Mouse (Mus musculus) heart, embryonic 14.5 days (tissue): ENCODE results near the gene 6030408B16Rik. TPM values are rescaled to one million over a fixed set of nuclear protein-coding genes. Genes with fewer than 3 reads are reported as not detected.
A peak's percentile ranks its signal among the peaks of the same experiment; 100 is the strongest.

ENCODE experiments used
- ATAC-seq: fragments of 200-750 bp; cut with Nextera tagmentation; 2 replicates; pipeline ENCODE4 v1.8.0; 2017; ENCODE audit warnings: low read depth, moderate TSS enrichment; ENCODE audit not compliant: insufficient number of reproducible peaks, insufficient read depth, low FRiP score
- H3K27ac ChIP-seq, 2 experiments: fragments of 200-500 bp in 1 of 2; fragments of 300-500 bp in 1 of 2; sonication (generic) in 1 of 2; replicated peaks in 1 of 2; 2 replicates each; pipeline ENCODE4 v1.5.1; 2012 to 2014; ENCODE audit warnings: low read depth in 2 of 2, low read length in 2 of 2, control low read depth in 1 of 2, mild to moderate bottlenecking in 1 of 2, mixed read lengths in 1 of 2; ENCODE audit not compliant: control insufficient read depth in 1 of 2, insufficient read depth in 1 of 2
- H3K27me3 ChIP-seq: fragments of 300-500 bp; sonication (generic); 2 replicates; pipeline ENCODE4 v1.6.1; 2014; ENCODE audit warnings: mild to moderate bottlenecking, low read length, control low read depth; ENCODE audit not compliant: control insufficient read depth, insufficient read depth
- H3K36me3 ChIP-seq: fragments of 300-500 bp; sonication (generic); 2 replicates; pipeline ENCODE4 v1.6.1; 2014; ENCODE audit warnings: mild to moderate bottlenecking, control low read depth, low read length, mixed read lengths; ENCODE audit not compliant: control insufficient read depth, insufficient read depth
- H3K4me1 ChIP-seq, 2 experiments: fragments of 200-500 bp in 1 of 2; fragments of 300-500 bp in 1 of 2; sonication (generic) in 1 of 2; 2 replicates each; pipeline ENCODE4 v1.6.1; 2012 to 2014; ENCODE audit warnings: low read length in 2 of 2, control low read depth in 1 of 2, mixed read lengths in 1 of 2; ENCODE audit not compliant: control insufficient read depth in 2 of 2, insufficient read depth in 2 of 2
- H3K4me2 ChIP-seq: fragments of 300-500 bp; sonication (generic); 2 replicates; pipeline ENCODE4 v1.6.1; 2014; ENCODE audit warnings: mild to moderate bottlenecking, low read length
- H3K4me3 ChIP-seq, 2 experiments: fragments of 200-500 bp in 1 of 2; fragments of 300-500 bp in 1 of 2; sonication (generic) in 1 of 2; 2 replicates each; pipeline ENCODE4 v1.5.1; 2012 to 2014; ENCODE audit warnings: low read length in 2 of 2, mild to moderate bottlenecking in 2 of 2, control low read depth in 1 of 2, low read depth in 1 of 2, moderate library complexity in 1 of 2; ENCODE audit not compliant: control insufficient read depth in 1 of 2, insufficient read depth in 1 of 2
- H3K9ac ChIP-seq: fragments of 300-500 bp; sonication (generic); 2 replicates; pipeline ENCODE4 v1.6.1; 2014; ENCODE audit warnings: mild to moderate bottlenecking, low read length
- H3K9me3 ChIP-seq: fragments of 300-500 bp; sonication (generic); 2 replicates; pipeline ENCODE4 v1.6.1; 2016; ENCODE audit warnings: low read length, control low read depth; ENCODE audit not compliant: control insufficient read depth
- WGBS: fragments of 180-500 bp; shearing (Covaris S2); extraction: QIAGEN DNeasy Blood & Tissue Kit; methylation state at CpG from one replicate; pipeline ENCODE4 v1.1.7; 2014; 5-methylcytosine and 5-hydroxymethylcytosine counted together
- polyA plus RNA-seq: library from polyadenylated mRNA; unstranded; fragments of >200 nt; fragmentation: Nextera tagmentation; extraction: Ambion mirVana; gene quantifications from 2 replicates; pipeline ENCODE4 v1.2.1, GENCODE M21; 2014

6030408B16Rik gene
- polyA plus RNA-seq, 1 experiment from 2014 or later = 0.85 TPM

GRCm38 (mm10) chr15:101252614-101253013 lies 40.4 kb upstream of the 6030408B16Rik start:
- Histone ChIP-seq H3K27ac (no peak overlapping the region), H3K27me3 (no peaks in the 10 kb centered on the region), H3K9ac (no peak overlapping the region), H3K9me3 (no peaks in the 10 kb centered on the region), H3K4me1 (peaks cover 33 to 49% of the 10 kb centered on the region in 2 experiments), H3K4me2 (no peak overlapping the region), H3K36me3 (no peaks in the 10 kb centered on the region), H3K4me3 (no peak overlapping the region)
- ATAC-seq = no peak
- 82% methylated on average over 6 of the region's 6 CpGs for WGBS

- peak overlapping the region in 1 of 2 experiments; percentile 78; a peak in 3 of 4 replicates for H3K27ac ChIP-seq
- no peaks in the 10 kb centered on the region for H3K36me3 ChIP-seq
- peaks cover 25 to 40% of the 10 kb centered on the region in 2 experiments for H3K4me1 ChIP-seq
- ATAC-seq = 0 out of 2 replicates have a peak, but pooled peaks have one; percentile 1
- H3K9ac ChIP-seq = peak overlapping the region; percentile 91
- no peaks in the 10 kb centered on the region for H3K9me3 ChIP-seq
- WGBS = 25% methylated on average over 3 of the region's 3 CpGs
- H3K4me3 ChIP-seq = peak overlapping the region; percentile 55 to 74
- no peaks in the 10 kb centered on the region for H3K27me3 ChIP-seq
- H3K4me2 ChIP-seq = peak overlapping the region; percentile 92
These were observed 39.5 kb upstream of the 6030408B16Rik start for GRCm38 (mm10) chr15:101253563-101253885.

- peak within 1 kb of the TSS; percentile 92 for H3K4me2 ChIP-seq
- peak within 1 kb of the TSS; percentile 91 for H3K9ac ChIP-seq
- no peaks in the 10 kb centered on the region for H3K27me3 ChIP-seq
- H3K27ac ChIP-seq = peak within 1 kb of the TSS in 1 of 2 experiments; percentile 78; a peak in 3 of 4 replicates
- no peaks in the 10 kb centered on the region for H3K36me3 ChIP-seq
- 1% methylated on average over 74 of the region's 82 CpGs for WGBS
- ATAC-seq = peak; percentile 58
- no peaks in the 10 kb centered on the region for H3K9me3 ChIP-seq
- H3K4me1 ChIP-seq = peaks cover 20 to 34% of the 10 kb centered on the region in 2 experiments
- peak within 1 kb of the TSS; percentile 55 to 74 for H3K4me3 ChIP-seq
These were observed 38.9 kb upstream of the 6030408B16Rik start, which contains the start of gene Nr4a1 for GRCm38 (mm10) chr15:101253886-101254795. Gene Nr4a1 (plus strand): TSS chr15:101254269.

GRCm38 (mm10) chr15:101255842-101256462 lies 37.1 kb upstream of the 6030408B16Rik start:
- Histone ChIP-seq H3K27ac (no peak overlapping the region; a peak in 1 of 4 replicates), H3K4me2 (no peak overlapping the region), H3K36me3 (0 out of 2 replicates have a peak, but pooled peaks cover 4% of the 10 kb centered on the region), H3K9me3 (no peaks in the 10 kb centered on the region), H3K9ac (no peak overlapping the region), H3K4me1 (peaks cover 32 to 47% of the 10 kb centered on the region in 2 experiments), H3K4me3 (no peak overlapping the region), H3K27me3 (no peaks in the 10 kb centered on the region)
- 72% methylated on average over 7 of the region's 7 CpGs for WGBS
- ATAC-seq = no peak

GRCm38 (mm10) chr15:101256463-101257206 lies 36.4 kb upstream of the 6030408B16Rik start:
- Histone ChIP-seq H3K4me2 (no peak overlapping the region), H3K4me3 (no peak overlapping the region), H3K27me3 (no peaks in the 10 kb centered on the region), H3K4me1 (peaks cover 38 to 54% of the 10 kb centered on the region in 2 experiments), H3K9me3 (no peaks in the 10 kb centered on the region), H3K9ac (0 out of 2 replicates have a peak overlapping the region, but pooled peaks have one; percentile 16), H3K36me3 (0 out of 2 replicates have a peak, but pooled peaks cover 4% of the 10 kb centered on the region), H3K27ac (no peak overlapping the region)
- ATAC-seq = no peak
- WGBS = 65% methylated on average over 14 of the region's 14 CpGs

- peaks cover 10% of the 10 kb centered on the region; the same call in 1 of the 2 replicates for H3K36me3 ChIP-seq
- no peak for ATAC-seq
- no peaks in the 10 kb centered on the region for H3K9me3 ChIP-seq
- 79% methylated on average over 11 of the region's 11 CpGs for WGBS
- no peak overlapping the region for H3K9ac ChIP-seq
- H3K4me2 ChIP-seq = no peak overlapping the region
- H3K4me1 ChIP-seq = peaks cover 47 to 62% of the 10 kb centered on the region in 2 experiments
- no peak overlapping the region for H3K4me3 ChIP-seq
- no peaks in the 10 kb centered on the region for H3K27me3 ChIP-seq
- no peak overlapping the region for H3K27ac ChIP-seq
These were observed 34.6 kb upstream of the 6030408B16Rik start for GRCm38 (mm10) chr15:101258420-101258819.

GRCm38 (mm10) chr15:101259922-101260321 lies 33.1 kb upstream of the 6030408B16Rik start:
- Histone ChIP-seq H3K9ac (0 out of 2 replicates have a peak overlapping the region, but pooled peaks have one; percentile 56), H3K4me1 (peaks cover 39 to 52% of the 10 kb centered on the region in 2 experiments), H3K9me3 (no peaks in the 10 kb centered on the region), H3K27me3 (no peaks in the 10 kb centered on the region), H3K4me3 (no peak overlapping the region), H3K27ac (peak overlapping the region; percentile 86 to 87), H3K4me2 (no peak overlapping the region), H3K36me3 (peaks cover 13% of the 10 kb centered on the region; the same call in 1 of the 2 replicates)
- 86% methylated on average over 3 of the region's 3 CpGs for WGBS
- ATAC-seq = no peak
